Mouse (Mus musculus) liver, postnatal 0 days (tissue): Measurements from ENCODE around the gene Serpina3j.

ENCODE experiments used
- CTCF ChIP-seq: sonication (generic); IDR thresholded peaks from 2 replicates; pipeline ENCODE4 v1.5.1; 2016; ENCODE audit warnings: antibody characterized with exemption, low read depth
- EP300 ChIP-seq: IDR thresholded peaks from 2 replicates; pipeline ENCODE4 v1.6.1; 2016; ENCODE audit warnings: antibody characterized with exemption, low read depth, mild to moderate bottlenecking

GRCm38 (mm10) chr12:104347091-104347490 is 32.7 kb downstream of the Serpina3j start:
- TF ChIP-seq CTCF (no peak), EP300 (no peak)
